Mouse (Mus musculus) hindbrain, embryonic 14.5 days (tissue): ENCODE measurements at regions not wholly inside any gene's neighbourhood (a gene's known extent, or its start where the extent isn't known, plus 50 kb on each side); places are given as distances from the start of the nearest gene placed in this dataset.

Source experiments
- ATAC-seq: fragments of 200-750 bp; cut with Nextera tagmentation; 2 replicates; pipeline ENCODE4 v1.8.0; 2017; ENCODE audit warnings: moderate number of reproducible peaks, mild to moderate bottlenecking, moderate TSS enrichment, moderate library complexity; ENCODE audit not compliant: low FRiP score
- DNase-seq: peaks from one replicate; pipeline ENCODE4 v3.0.0-alpha.2; 2015; ENCODE audit warnings: low spot score
- H3K27ac ChIP-seq: fragments of 300-500 bp; sonication (generic); 2 replicates; pipeline ENCODE4 v1.5.1; 2014; ENCODE audit warnings: mild to moderate bottlenecking, moderate library complexity
- H3K27me3 ChIP-seq: fragments of 300-500 bp; sonication (generic); 2 replicates; pipeline ENCODE4 v1.6.1; 2014; ENCODE audit warnings: mild to moderate bottlenecking, low read length, mixed read lengths; ENCODE audit not compliant: control insufficient read depth, insufficient read depth
- H3K36me3 ChIP-seq: fragments of 300-500 bp; sonication (generic); replicated peaks from 2 replicates; pipeline ENCODE4 v1.6.1; 2014; ENCODE audit not compliant: control insufficient read depth, insufficient read depth
- H3K4me1 ChIP-seq: fragments of 300-500 bp; sonication (generic); replicated peaks from 2 replicates; pipeline ENCODE4 v1.6.1; 2014; ENCODE audit warnings: antibody characterized with exemption, low read length, mixed read lengths; ENCODE audit not compliant: control insufficient read depth, insufficient read depth
- H3K4me2 ChIP-seq: fragments of 300-500 bp; sonication (generic); replicated peaks from 2 replicates; pipeline ENCODE4 v1.6.1; 2014; ENCODE audit warnings: mild to moderate bottlenecking, moderate library complexity
- H3K4me3 ChIP-seq: fragments of 300-500 bp; sonication (generic); replicated peaks from 2 replicates; pipeline ENCODE4 v1.5.1; 2014; ENCODE audit warnings: mild to moderate bottlenecking, low read length
- H3K9ac ChIP-seq: fragments of 300-500 bp; sonication (generic); 2 replicates; pipeline ENCODE4 v1.6.1; 2014
- H3K9me3 ChIP-seq: fragments of 300-500 bp; sonication (generic); 2 replicates; pipeline ENCODE4 v1.6.1; 2016; ENCODE audit warnings: low read length; ENCODE audit not compliant: control insufficient read depth
- WGBS: fragments of 180-500 bp; shearing (Covaris S2); extraction: QIAGEN DNeasy Blood & Tissue Kit; methylation state at CpG from one replicate; pipeline ENCODE4 v1.1.7; 2014; 5-methylcytosine and 5-hydroxymethylcytosine counted together

- Histone ChIP-seq H3K9me3 (no peaks in the 10 kb centered on the region), H3K36me3 (no peaks in the 10 kb centered on the region), H3K4me2 (no peak overlapping the region), H3K4me1 (no peaks in the 10 kb centered on the region), H3K9ac (no peak overlapping the region), H3K4me3 (no peak overlapping the region), H3K27ac (no peak overlapping the region), H3K27me3 (no peaks in the 10 kb centered on the region)
- ATAC-seq (0 out of 2 replicates have a peak, but pooled peaks have one; percentile 21), DNase-seq (peak; percentile 84)
- 45% methylated on average over 3 of the region's 3 CpGs for WGBS
Observed at GRCm38 (mm10) chr3:134648727-134649445, 179.9 kb upstream of the Tacr3 start.

DNA sequence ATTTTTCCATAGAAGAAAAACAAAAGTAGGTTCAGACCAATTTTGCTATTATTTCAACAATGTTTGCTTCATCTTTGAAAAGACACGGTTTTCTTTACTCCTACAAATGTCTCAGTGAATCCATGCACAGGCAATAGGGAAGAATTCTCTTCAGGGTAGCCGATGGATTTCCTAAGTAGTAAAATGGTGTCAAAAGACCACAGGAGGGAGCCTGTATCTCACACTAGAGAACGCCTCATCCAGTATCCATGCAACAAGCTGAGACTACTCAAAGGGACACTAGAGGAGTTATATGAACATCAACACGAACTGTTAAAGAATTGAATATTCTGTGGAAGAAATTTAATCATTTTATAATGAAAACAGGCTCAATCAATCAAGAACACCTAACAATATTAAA, 174.8 kb upstream of the Tacr3 start:
- Histone ChIP-seq H3K9ac (no peak overlapping the region), H3K4me3 (no peak overlapping the region), H3K4me2 (no peak overlapping the region), H3K4me1 (no peaks in the 10 kb centered on the region), H3K9me3 (no peaks in the 10 kb centered on the region), H3K27me3 (no peaks in the 10 kb centered on the region), H3K27ac (no peak overlapping the region), H3K36me3 (no peaks in the 10 kb centered on the region)
- ATAC-seq (peak; percentile 83), DNase-seq (peak; percentile 74)
- 35% methylated on average over 4 of the region's 4 CpGs for WGBS

GRCm38 (mm10) chr3:134694893-134695292, 133.9 kb upstream of the Tacr3 start:
- 58% methylated on average over 2 of the region's 2 CpGs for WGBS
- Histone ChIP-seq H3K9ac (no peak overlapping the region), H3K27me3 (no peaks in the 10 kb centered on the region), H3K9me3 (no peaks in the 10 kb centered on the region), H3K4me3 (no peak overlapping the region), H3K36me3 (no peaks in the 10 kb centered on the region), H3K4me1 (no peaks in the 10 kb centered on the region), H3K4me2 (no peak overlapping the region), H3K27ac (no peak overlapping the region)
- DNase-seq (peak; percentile 48), ATAC-seq (peak; percentile 76)

GRCm38 (mm10) chr3:134718620-134719019, 110.2 kb upstream of the Tacr3 start:
- H3K27me3 ChIP-seq = no peaks in the 10 kb centered on the region
- no peak overlapping the region for H3K9ac ChIP-seq
- H3K36me3 ChIP-seq = no peaks in the 10 kb centered on the region
- ATAC-seq (no peak), DNase-seq (no peak)
- no peak overlapping the region for H3K4me2 ChIP-seq
- H3K4me1 ChIP-seq = no peaks in the 10 kb centered on the region
- 42% methylated on average over 2 of the region's 2 CpGs for WGBS
- no peak overlapping the region for H3K4me3 ChIP-seq
- H3K9me3 ChIP-seq = no peaks in the 10 kb centered on the region
- H3K27ac ChIP-seq = no peak overlapping the region

DNA sequence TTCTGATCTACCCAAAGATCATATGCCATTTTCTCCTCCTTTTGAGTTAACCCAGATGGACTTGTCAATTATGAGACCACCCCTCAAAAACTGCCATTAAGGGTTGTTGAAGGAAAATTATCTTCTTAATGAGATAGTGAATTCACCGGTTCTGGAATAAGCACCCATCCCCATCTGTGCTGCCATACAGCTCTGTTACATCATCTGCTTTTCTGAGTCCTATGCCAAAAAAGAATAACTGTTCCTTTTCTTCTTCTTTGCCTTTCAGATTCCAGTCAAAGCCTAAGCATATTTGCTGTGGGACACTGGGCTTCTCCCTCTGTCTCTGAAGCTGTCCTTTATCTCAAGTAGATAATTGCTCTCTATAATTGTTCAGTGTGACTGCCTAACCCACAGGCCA, 93.1 kb upstream of the Tacr3 start:
- Histone ChIP-seq H3K4me3 (no peak overlapping the region), H3K27me3 (no peaks in the 10 kb centered on the region), H3K4me1 (no peaks in the 10 kb centered on the region), H3K9ac (no peak overlapping the region), H3K36me3 (no peaks in the 10 kb centered on the region), H3K4me2 (no peak overlapping the region), H3K27ac (no peak overlapping the region), H3K9me3 (no peaks in the 10 kb centered on the region)
- 82% methylated on average over 1 of the region's 1 CpGs for WGBS
- DNase-seq (no peak), ATAC-seq (no peak)

DNA sequence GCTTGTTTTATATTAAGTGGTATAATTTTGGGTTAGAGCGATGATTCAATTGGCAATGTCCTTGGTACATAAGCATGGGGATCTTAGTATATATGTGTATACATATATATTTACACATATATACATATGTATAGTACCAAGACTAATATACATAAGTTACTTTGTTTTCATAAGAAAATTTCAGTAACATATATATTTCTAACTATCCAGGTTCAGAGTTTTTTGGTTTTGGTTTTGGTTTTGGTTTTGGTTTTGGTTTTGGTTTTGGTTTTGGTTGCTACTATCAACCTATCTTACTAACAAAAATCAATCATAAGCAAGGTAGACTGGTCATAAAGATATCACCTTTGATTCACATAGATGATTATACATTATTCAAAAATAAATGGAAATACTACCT, 67.7 kb upstream of the Tacr3 start:
- 93% methylated on average over 1 of the region's 1 CpGs for WGBS
- H3K9me3 ChIP-seq = no peaks in the 10 kb centered on the region
- no peak overlapping the region for H3K9ac ChIP-seq
- no peak for DNase-seq
- no peak for ATAC-seq
- no peak overlapping the region for H3K4me2 ChIP-seq
- no peaks in the 10 kb centered on the region for H3K4me1 ChIP-seq
- H3K4me3 ChIP-seq = no peak overlapping the region
- H3K27ac ChIP-seq = no peak overlapping the region
- H3K36me3 ChIP-seq = no peaks in the 10 kb centered on the region
- H3K27me3 ChIP-seq = no peaks in the 10 kb centered on the region

GRCm38 (mm10) chr3:134763264-134763936, 65.4 kb upstream of the Tacr3 start:
- Histone ChIP-seq H3K4me3 (no peak overlapping the region), H3K4me2 (no peak overlapping the region), H3K4me1 (no peaks in the 10 kb centered on the region), H3K36me3 (no peaks in the 10 kb centered on the region), H3K27ac (no peak overlapping the region), H3K9ac (no peak overlapping the region), H3K9me3 (no peaks in the 10 kb centered on the region), H3K27me3 (no peaks in the 10 kb centered on the region)
- ATAC-seq = no peak
- 78% methylated on average over 4 of the region's 4 CpGs for WGBS
- no peak for DNase-seq
